Mouse (Mus musculus): ENCODE results near the gene Hsbp1. TPM values are rescaled to one million over a fixed set of nuclear protein-coding genes. Genes with fewer than 3 reads are reported as not detected.
A peak's percentile ranks its signal among the peaks of the same experiment; 100 is the strongest.
"Not testable (repeated sequence)": the region's sequence is repeated elsewhere in the genome, so short reads cannot be mapped to it uniquely, and the experiment has no call there.

The Hsbp1 gene
- total RNA-seq, 1 experiment from 2014 or later: 99.6 TPM

DNA sequence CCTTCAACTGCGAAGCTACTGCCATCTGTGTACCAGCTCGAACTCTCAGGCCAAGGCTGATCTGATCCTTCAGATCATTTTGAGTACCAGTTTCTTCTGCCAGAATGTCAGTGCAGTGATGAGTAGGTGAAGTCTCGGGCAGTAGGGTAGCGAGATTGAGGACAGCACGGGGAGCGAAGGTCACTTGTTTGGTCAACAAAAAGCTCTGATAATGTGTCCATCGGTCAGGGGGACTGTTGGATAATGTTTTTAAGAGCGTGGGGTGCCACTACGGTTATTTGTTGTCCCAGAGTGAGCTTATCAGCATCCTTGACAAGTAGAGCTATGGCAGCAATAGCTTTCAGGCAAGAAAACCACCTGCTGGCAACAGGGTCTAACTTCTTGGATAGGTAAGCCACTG, 30.4 kb downstream of the Hsbp1 start:
- ATAC-seq (replicated peaks in 1 of 2; ENCODE audit: insufficient read depth in 1 of 2, low FRiP score in 2 of 2, low TSS enrichment in 1 of 2, low read depth in 1 of 2, poor library complexity in 2 of 2, severe bottlenecking in 2 of 2): not testable (repeated sequence)

GRCm38 (mm10) chr8:119378476-119378875, 34.2 kb downstream of the Hsbp1 start:
- ATAC-seq (replicated peaks in 1 of 2; ENCODE audit: insufficient read depth in 1 of 2, low FRiP score in 2 of 2, low TSS enrichment in 1 of 2, low read depth in 1 of 2, poor library complexity in 2 of 2, severe bottlenecking in 2 of 2): no peak

- peak; percentile 63 to 80 for ATAC-seq (replicated peaks in 1 of 2; ENCODE audit: insufficient read depth in 1 of 2, low FRiP score in 2 of 2, low TSS enrichment in 1 of 2, low read depth in 1 of 2, poor library complexity in 2 of 2, severe bottlenecking in 2 of 2)
These were observed 36.3 kb downstream of the Hsbp1 start for GRCm38 (mm10) chr8:119380619-119381018.

DNA sequence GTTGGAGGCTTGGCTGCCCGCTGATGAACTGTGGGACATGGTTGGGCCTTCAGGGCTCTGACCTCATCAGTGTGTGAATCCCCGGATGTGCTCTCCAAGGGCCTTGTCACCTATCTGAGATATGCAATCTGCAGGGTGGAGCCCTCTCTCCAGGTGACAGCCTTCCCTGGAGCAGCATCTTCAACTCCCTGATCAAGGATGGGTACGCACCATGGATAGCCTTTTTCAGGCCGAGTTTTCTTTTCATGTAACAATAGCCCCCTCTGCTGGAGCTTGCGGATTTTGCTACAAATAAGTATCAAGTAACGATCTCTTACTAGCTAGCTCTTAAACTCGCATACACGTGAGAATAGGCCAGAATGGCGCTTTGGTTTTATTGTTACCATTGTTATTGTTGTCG, 40.2 kb downstream of the Hsbp1 start:
- ATAC-seq (replicated peaks in 1 of 2; ENCODE audit: insufficient read depth in 1 of 2, low FRiP score in 2 of 2, low TSS enrichment in 1 of 2, low read depth in 1 of 2, poor library complexity in 2 of 2, severe bottlenecking in 2 of 2): peak; percentile 60 to 78; a peak in 3 of 4 replicates

DNA sequence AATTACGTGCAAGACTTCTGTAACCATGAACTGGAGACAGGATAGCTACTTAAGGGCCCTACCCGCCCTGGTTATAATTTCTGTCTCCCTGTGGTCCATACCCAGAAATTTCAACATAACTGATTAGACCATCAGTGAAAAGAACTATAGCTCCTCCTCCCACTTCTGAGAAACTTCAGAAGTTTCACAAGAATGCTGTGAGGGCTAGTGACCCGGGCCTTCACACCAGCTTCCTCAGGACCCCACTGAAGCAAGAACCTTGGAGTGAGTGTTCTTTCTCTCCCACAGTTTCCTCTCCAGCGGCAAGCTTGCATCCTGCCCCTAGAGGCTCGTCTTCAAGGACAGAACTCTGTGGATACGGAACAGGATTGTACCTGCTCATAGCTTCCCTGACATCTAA, 41.6 kb downstream of the Hsbp1 start:
- ATAC-seq (replicated peaks in 1 of 2; ENCODE audit: insufficient read depth in 1 of 2, low FRiP score in 2 of 2, low TSS enrichment in 1 of 2, low read depth in 1 of 2, poor library complexity in 2 of 2, severe bottlenecking in 2 of 2): peak in 1 of 2 experiments; percentile 36; a peak in 1 of 4 replicates

DNA sequence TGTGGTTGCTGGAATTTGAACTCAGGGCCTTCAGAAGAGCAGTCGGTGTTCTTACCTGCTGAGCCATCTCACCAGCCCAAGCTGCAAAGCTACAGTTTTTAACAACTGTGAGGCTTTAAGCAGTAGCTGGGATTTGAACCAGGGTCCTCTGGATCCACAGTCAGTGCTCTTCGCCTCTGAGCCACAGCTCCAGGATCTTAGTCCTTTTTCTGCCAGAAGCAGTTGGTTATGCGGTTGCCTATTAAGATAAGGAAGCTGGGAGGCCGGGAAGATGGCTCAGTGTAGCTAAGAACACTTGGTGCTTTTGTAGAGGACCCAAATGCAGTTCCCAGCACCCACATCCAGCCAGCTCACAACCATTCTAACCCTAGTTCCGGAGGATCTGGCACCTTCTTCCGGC, 42.7 kb downstream of the Hsbp1 start:
- no peak for ATAC-seq (replicated peaks in 1 of 2; ENCODE audit: insufficient read depth in 1 of 2, low FRiP score in 2 of 2, low TSS enrichment in 1 of 2, low read depth in 1 of 2, poor library complexity in 2 of 2, severe bottlenecking in 2 of 2)

- no peak for ATAC-seq (replicated peaks in 1 of 2; ENCODE audit: insufficient read depth in 1 of 2, low FRiP score in 2 of 2, low TSS enrichment in 1 of 2, low read depth in 1 of 2, poor library complexity in 2 of 2, severe bottlenecking in 2 of 2)
These were observed 49.8 kb downstream of the Hsbp1 start for GRCm38 (mm10) chr8:119394097-119394496.

DNA sequence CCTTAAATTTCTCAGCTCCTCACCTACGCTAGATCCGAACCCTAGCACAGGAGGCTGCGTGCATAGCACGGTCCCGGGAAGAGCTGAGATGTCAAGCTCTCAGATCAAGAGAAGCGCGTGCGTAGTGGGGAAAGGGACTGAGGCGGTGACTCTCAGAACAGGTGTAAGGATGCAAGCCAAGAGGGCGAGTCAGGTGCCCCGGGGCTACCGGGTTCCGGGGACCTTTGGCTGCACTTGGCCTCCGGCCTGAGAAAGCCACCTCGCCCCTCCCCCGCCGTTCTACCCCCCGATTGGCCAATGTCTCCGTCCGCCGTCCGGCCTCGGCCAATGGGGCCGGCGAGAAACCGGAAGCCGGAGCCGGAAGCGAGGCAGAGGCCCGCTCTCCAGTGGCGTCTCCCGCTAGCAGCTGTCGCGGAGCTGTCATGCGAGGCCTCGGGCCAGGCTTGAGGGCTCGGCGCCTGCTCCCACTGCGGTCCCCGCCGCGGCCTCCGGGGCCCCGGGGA, 50.3 kb downstream of the Hsbp1 start, which contains the start of gene Mlycd:
Mlycd (plus strand) TSS at position 355 of the 503 bp plus-strand sequence.
- peak; percentile 83 to 95 for ATAC-seq (replicated peaks in 1 of 2; ENCODE audit: insufficient read depth in 1 of 2, low FRiP score in 2 of 2, low TSS enrichment in 1 of 2, low read depth in 1 of 2, poor library complexity in 2 of 2, severe bottlenecking in 2 of 2)

DNA sequence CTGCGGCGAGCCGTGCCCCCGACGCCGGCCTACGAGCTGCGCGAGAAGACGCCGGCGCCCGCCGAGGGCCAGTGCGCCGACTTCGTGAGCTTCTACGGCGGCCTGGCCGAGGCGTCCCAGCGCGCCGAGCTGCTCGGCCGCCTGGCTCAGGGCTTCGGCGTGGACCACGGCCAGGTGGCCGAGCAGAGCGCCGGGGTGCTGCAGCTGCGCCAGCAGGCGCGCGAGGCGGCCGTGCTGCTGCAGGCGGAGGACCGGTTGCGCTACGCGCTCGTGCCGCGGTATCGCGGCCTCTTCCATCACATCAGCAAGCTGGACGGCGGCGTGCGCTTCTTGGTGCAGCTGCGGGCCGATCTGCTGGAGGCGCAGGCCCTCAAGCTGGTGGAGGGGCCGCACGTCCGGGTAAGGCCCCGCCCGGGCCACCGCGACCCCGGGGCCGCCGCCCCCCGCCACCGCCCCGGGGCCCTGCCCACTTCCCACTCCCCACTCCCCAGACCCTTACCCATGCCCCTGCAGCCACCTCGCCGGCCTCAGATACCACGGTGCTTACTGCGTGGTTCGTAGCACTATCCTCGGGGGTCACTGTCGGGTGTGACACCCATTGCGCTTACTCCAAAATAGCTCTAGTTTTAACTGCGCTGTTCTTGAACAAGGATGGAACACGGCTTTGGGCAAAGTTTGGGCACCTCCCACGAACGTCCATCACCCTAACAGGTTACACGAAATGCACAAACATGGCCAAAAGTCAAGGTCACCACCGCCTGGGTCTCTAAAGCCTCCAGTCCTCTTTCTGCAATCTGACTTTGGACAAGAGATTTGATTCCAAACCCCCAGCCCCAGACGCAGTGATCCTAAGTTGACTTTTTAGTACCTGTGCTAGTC, 51.0 kb downstream of the Hsbp1 start:
- ATAC-seq (replicated peaks in 1 of 2; ENCODE audit: insufficient read depth in 1 of 2, low FRiP score in 2 of 2, low TSS enrichment in 1 of 2, low read depth in 1 of 2, poor library complexity in 2 of 2, severe bottlenecking in 2 of 2): no peak

Other genes starting within 250 kb of the Hsbp1 start
- 4.1 and 10.1 TPM in 2 replicates for gene Mlycd, start 50.4 kb downstream of the Hsbp1 start, total RNA-seq (2017)
- 7.1 and 8.5 TPM in 2 replicates for gene Osgin1, start 89.6 kb downstream of the Hsbp1 start, total RNA-seq (2017)
- not detected in 2 replicates for gene Necab2, start 102.2 kb downstream of the Hsbp1 start, total RNA-seq (2017)
- gene Slc38a8, start 157.2 kb downstream of the Hsbp1 start, total RNA-seq (2017): not detected in 2 replicates
- gene Mbtps1, start 214.2 kb downstream of the Hsbp1 start, total RNA-seq (2017): 45.5 and 51.2 TPM in 2 replicates
- gene Hsdl1, start 230.7 kb downstream of the Hsbp1 start, total RNA-seq (2017): 28.0 and 31.6 TPM in 2 replicates
- gene Dnaaf1, start 230.7 kb downstream of the Hsbp1 start, total RNA-seq (2017): not detected in 2 replicates